Mouse (Mus musculus) C2C12 (cell line): ENCODE results near the gene Sec24c.

ENCODE experiments used
- CEBPB ChIP-seq: IDR thresholded peaks from one replicate; pipeline ENCODE4 v1.6.1; 2011; ENCODE audit warnings: low read depth, mild to moderate bottlenecking, control low read depth, moderate library complexity
- CTCF ChIP-seq: IDR thresholded peaks from one replicate; pipeline ENCODE4 v1.5.1; 2011; ENCODE audit not compliant: control insufficient read depth, insufficient read depth, insufficient read length
- FOSL1 ChIP-seq: IDR thresholded peaks from one replicate; pipeline ENCODE4 v1.8.0; 2011; ENCODE audit warnings: mild to moderate bottlenecking, low read length; ENCODE audit not compliant: poor library complexity, insufficient read depth, severe bottlenecking
- MAX ChIP-seq: IDR thresholded peaks from one replicate; pipeline ENCODE4 v1.6.1; 2011; ENCODE audit warnings: mild to moderate bottlenecking, control low read depth
- MYOD1 ChIP-seq: IDR thresholded peaks from one replicate; pipeline ENCODE4 v1.6.1; 2011; ENCODE audit warnings: low read depth; ENCODE audit not compliant: control insufficient read depth, insufficient read length
- MYOG ChIP-seq: IDR thresholded peaks from one replicate; pipeline ENCODE4 v1.6.1; 2011; ENCODE audit not compliant: control insufficient read depth, insufficient read length; ENCODE audit errors: extremely low read depth
- USF1 ChIP-seq: IDR thresholded peaks from one replicate; pipeline ENCODE4 v1.6.1; 2011; ENCODE audit warnings: low read depth, mild to moderate bottlenecking, control low read depth, moderate library complexity

GRCm38 (mm10) chr14:20723006-20723405, 48.9 kb downstream of the Sec24c start:
- TF ChIP-seq CTCF, result no peak
- no peak for TF ChIP-seq USF1
- TF ChIP-seq CEBPB, result no peak
- no peak for TF ChIP-seq MAX
- TF ChIP-seq FOSL1, result no peak
- no peak for TF ChIP-seq MYOG
- TF ChIP-seq MYOD1, result no peak
